Mouse (Mus musculus) hindbrain, embryonic 15.5 days (tissue): ENCODE results near the gene Alg14. TPM values are rescaled to one million over a fixed set of nuclear protein-coding genes. Genes with fewer than 3 reads are reported as not detected.

Source experiments
- ATAC-seq: fragments of 200-750 bp; cut with Nextera tagmentation; 2 replicates; pipeline ENCODE4 v1.8.0; 2017; ENCODE audit warnings: low read depth, moderate number of reproducible peaks, moderate TSS enrichment; ENCODE audit not compliant: low FRiP score
- H3K27ac ChIP-seq: fragments of 300-500 bp; sonication (generic); replicated peaks from 2 replicates; pipeline ENCODE4 v1.5.1; 2015; ENCODE audit warnings: mild to moderate bottlenecking, inconsistent platforms
- H3K27me3 ChIP-seq: fragments of 300-500 bp; sonication (generic); 2 replicates; pipeline ENCODE4 v1.6.1; 2015; ENCODE audit warnings: control low read depth, inconsistent platforms
- H3K36me3 ChIP-seq: fragments of 300-500 bp; sonication (generic); 2 replicates; pipeline ENCODE4 v1.6.1; 2015; ENCODE audit warnings: control low read depth, inconsistent platforms
- H3K4me1 ChIP-seq: fragments of 300-500 bp; sonication (generic); replicated peaks from 2 replicates; pipeline ENCODE4 v1.6.1; 2015; ENCODE audit warnings: control low read depth, inconsistent platforms
- H3K4me2 ChIP-seq: fragments of 300-500 bp; sonication (generic); 2 replicates; pipeline ENCODE4 v1.6.1; 2015; ENCODE audit warnings: moderate library complexity, mild to moderate bottlenecking, inconsistent platforms
- H3K4me3 ChIP-seq: fragments of 300-500 bp; sonication (generic); 2 replicates; pipeline ENCODE4 v1.5.1; 2015; ENCODE audit warnings: mild to moderate bottlenecking, inconsistent platforms
- H3K9ac ChIP-seq: fragments of 300-500 bp; sonication (generic); 2 replicates; pipeline ENCODE4 v1.6.1; 2015; ENCODE audit warnings: inconsistent platforms
- H3K9me3 ChIP-seq: fragments of 300-500 bp; sonication (generic); 2 replicates; pipeline ENCODE4 v1.6.1; 2016; ENCODE audit warnings: control low read depth, inconsistent platforms
- WGBS: fragments of 180-500 bp; shearing (Covaris S2); methylation state at CpG from one replicate; pipeline ENCODE4 v1.1.7; 2015; 5-methylcytosine and 5-hydroxymethylcytosine counted together
- polyA plus RNA-seq: library from polyadenylated mRNA; unstranded; fragments of >200 nt; fragmentation: Nextera tagmentation; extraction: Ambion mirVana; gene quantifications from 2 replicates; pipeline ENCODE4 v1.2.1, GENCODE M21; 2015

Gene Alg14
- polyA plus RNA-seq, 1 experiment from 2014 or later, result 34.6 TPM

DNA sequence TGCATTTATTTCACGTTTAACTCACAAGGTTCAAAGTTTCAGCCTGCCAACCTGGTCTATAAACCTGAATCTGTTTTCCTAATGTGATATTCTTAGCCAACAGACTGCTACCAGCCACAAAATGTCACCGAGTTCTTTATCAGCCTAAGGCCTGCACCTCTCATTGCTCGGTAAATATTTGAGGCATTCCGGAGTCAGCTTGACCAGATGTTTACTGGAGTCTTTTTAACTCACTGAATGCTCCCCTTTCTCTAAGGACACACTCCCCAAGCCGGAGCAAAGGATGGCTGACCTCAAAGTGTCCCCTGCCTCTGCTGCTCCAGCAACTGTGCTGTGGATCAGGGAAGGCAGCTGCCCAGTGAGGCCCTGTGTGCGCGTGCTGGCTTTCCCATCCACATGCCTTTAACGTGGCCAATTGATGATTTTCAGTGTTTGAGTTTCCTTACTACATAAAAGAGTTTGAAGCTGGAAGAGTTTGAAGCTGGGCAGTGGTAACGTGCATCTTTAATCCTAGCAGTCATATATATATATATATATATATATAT lies 82.4 kb downstream of the Alg14 start:
- 73% methylated on average over 9 of the region's 9 CpGs for WGBS
- H3K4me1 ChIP-seq, result no peaks in the 10 kb centered on the region
- H3K27ac ChIP-seq, result no peak overlapping the region
- no peaks in the 10 kb centered on the region for H3K9me3 ChIP-seq
- no peak overlapping the region for H3K4me2 ChIP-seq
- no peak overlapping the region for H3K9ac ChIP-seq
- no peak overlapping the region for H3K4me3 ChIP-seq
- no peaks in the 10 kb centered on the region for H3K27me3 ChIP-seq
- no peak for ATAC-seq
- H3K36me3 ChIP-seq, result no peaks in the 10 kb centered on the region

DNA sequence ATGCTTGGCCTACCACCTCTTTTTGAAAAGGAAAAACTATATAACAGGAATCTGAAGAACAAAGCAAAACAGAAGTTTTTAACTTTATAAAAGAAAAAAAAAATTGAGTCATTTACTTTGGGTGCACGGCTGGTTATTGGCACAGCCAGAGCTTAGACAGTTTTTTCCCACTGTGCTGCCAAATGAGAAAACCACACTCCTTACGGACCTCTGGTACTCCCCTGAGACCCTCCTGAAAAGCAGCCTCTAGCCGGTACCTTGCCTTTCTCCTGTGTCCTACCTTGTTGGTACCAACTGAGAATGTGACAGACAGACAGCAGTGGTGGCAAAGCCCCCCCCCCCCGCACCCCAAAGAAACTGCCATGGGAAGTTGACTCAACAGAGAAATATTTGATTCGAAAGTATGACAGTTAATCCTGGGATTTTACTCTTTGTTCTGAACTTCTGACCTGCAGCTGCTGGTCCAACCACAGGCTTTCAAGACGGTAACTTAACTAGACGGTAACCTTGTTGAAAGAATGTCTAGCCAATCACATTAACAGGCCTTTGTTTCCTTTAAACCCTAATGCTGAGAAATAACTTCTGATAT lies 84.1 kb downstream of the Alg14 start:
- no peak overlapping the region for H3K9ac ChIP-seq
- H3K27ac ChIP-seq, result no peak overlapping the region
- H3K36me3 ChIP-seq, result no peaks in the 10 kb centered on the region
- no peak overlapping the region for H3K4me3 ChIP-seq
- WGBS, result 74% methylated on average over 7 of the region's 7 CpGs
- H3K9me3 ChIP-seq, result no peaks in the 10 kb centered on the region
- H3K4me2 ChIP-seq, result no peak overlapping the region
- no peaks in the 10 kb centered on the region for H3K4me1 ChIP-seq
- no peak for ATAC-seq
- H3K27me3 ChIP-seq, result no peaks in the 10 kb centered on the region

DNA sequence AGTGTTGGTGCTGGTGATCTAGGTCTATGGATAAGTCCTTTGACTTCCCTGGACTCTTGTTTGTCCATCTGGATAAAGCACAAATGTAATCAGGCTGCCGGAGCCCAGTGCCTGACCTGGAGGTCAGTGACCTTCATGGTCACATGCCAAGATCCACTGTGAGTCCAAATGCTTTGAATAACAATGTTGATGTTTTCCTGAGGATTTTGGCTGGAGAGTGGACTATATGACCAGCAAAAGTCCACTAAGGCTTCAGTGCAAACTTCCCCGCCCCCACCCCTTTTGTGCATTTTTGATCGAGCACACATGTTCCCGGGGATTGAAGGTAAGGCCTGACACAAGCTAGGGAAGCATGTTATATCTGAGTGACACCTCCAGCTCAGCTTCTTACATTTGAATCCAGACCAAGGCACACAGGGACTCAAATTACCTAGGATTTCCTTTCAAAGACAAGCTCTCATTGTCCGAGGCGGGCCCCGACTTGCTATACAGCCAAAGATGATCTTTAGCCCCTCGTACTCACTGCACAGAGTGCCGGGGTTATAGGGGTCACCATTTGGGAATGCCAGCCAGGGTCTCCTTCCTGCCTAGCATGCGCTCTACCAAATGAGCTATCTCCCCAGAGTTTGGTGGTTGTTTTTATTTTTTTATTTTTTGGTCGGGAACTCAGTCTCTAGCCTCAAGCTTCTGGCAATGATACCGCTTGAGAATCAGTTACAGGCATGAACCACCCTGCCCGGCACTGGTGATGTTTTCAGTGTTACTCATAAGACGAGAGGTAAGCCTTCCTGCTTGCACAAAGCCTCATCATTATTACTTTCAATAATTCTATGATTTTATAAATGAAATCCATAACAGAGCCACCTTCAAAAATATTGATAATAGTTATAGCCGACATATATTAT lies 87.4 kb downstream of the Alg14 start:
- WGBS, result 52% methylated on average over 15 of the region's 15 CpGs
- Histone ChIP-seq H3K4me2 (no peak overlapping the region), H3K4me3 (no peak overlapping the region), H3K27me3 (no peaks in the 10 kb centered on the region), H3K4me1 (no peaks in the 10 kb centered on the region), H3K9ac (no peak overlapping the region), H3K9me3 (no peaks in the 10 kb centered on the region), H3K36me3 (no peaks in the 10 kb centered on the region), H3K27ac (no peak overlapping the region)
- no peak for ATAC-seq

DNA sequence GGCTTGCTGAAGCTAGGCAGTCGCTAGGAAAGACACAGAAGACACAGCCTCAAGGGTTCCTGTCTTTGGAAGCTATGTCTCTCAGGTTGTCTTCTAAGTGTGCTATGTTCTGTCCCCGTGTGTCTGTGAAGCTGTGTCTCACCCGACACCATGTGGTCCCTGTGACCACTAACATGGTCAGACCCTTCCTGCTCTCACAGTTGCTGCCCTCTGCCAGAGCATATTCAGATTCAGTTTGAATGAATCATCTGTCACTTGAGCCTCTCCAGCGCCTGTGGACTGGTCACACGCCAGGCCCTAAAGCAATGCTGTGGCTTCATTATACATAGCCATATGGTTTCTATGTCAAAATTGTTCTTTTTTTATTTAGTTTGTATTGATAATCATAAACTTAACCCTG lies 88.1 kb downstream of the Alg14 start:
- Histone ChIP-seq H3K4me3 (no peak overlapping the region), H3K9ac (no peak overlapping the region), H3K4me1 (no peaks in the 10 kb centered on the region), H3K27me3 (no peaks in the 10 kb centered on the region), H3K36me3 (no peaks in the 10 kb centered on the region), H3K9me3 (no peaks in the 10 kb centered on the region), H3K4me2 (no peak overlapping the region), H3K27ac (no peak overlapping the region)
- ATAC-seq, result no peak
- WGBS, result 77% methylated on average over 5 of the region's 5 CpGs

DNA sequence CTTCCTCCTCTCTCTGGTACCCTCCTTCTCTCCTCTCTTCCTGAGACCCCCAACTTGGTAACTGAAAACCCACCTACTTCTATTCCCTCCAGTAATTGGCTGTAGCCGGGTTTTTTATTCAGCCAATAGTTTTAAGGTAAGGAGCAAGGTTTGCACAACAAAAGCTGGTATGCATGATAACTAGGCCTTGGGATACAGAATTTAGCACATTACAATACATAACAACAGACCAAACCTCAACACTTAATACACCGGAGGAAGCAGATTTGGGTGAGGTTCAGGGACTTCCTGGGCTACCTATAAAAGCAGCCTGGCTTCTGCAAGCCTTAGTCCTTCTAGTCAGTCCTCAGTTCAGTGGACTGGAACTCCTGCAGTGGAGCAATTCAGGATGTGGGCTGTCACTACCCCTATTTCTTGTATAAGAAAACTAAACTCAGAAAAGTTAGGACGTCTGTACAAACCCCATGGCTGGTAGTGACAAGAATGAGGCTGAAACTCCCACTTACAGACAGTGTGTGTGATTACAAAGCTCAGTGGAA lies 96.0 kb downstream of the Alg14 start:
- H3K9me3 ChIP-seq, result no peaks in the 10 kb centered on the region
- no peak overlapping the region for H3K27ac ChIP-seq
- H3K27me3 ChIP-seq, result no peaks in the 10 kb centered on the region
- H3K36me3 ChIP-seq, result no peaks in the 10 kb centered on the region
- no peak overlapping the region for H3K9ac ChIP-seq
- H3K4me2 ChIP-seq, result no peak overlapping the region
- peaks cover 19% of the 10 kb centered on the region for H3K4me1 ChIP-seq
- no peak overlapping the region for H3K4me3 ChIP-seq
- WGBS, result 75% methylated on average over 3 of the region's 3 CpGs
- ATAC-seq, result no peak

DNA sequence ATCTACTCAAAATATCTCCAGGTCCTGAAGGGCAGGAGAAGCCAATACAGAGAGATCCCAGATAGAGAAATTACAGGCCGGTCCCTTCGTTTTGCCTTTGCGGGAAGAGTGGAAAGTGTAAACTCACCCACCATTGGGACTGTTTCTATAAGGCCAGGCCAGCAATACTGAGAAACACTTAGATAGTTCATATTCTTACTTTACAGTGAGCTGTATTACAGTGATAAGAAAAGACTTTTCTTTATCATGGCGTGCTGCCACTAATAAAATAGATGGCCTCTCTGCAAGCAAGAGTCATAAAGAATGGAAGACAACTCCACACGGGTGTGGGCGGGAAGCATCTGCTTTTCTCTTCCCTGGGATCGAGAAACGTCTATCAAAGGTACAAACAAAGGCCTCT lies 97.8 kb downstream of the Alg14 start:
- Histone ChIP-seq H3K9ac (no peak overlapping the region), H3K4me2 (no peak overlapping the region), H3K9me3 (no peaks in the 10 kb centered on the region), H3K4me3 (no peak overlapping the region), H3K27me3 (no peaks in the 10 kb centered on the region), H3K27ac (0 out of 2 replicates have a peak overlapping the region, but pooled peaks have one; percentile 45), H3K4me1 (peaks cover 19% of the 10 kb centered on the region), H3K36me3 (no peaks in the 10 kb centered on the region)
- WGBS, result 57% methylated on average over 8 of the region's 8 CpGs
- ATAC-seq, result no peak

DNA sequence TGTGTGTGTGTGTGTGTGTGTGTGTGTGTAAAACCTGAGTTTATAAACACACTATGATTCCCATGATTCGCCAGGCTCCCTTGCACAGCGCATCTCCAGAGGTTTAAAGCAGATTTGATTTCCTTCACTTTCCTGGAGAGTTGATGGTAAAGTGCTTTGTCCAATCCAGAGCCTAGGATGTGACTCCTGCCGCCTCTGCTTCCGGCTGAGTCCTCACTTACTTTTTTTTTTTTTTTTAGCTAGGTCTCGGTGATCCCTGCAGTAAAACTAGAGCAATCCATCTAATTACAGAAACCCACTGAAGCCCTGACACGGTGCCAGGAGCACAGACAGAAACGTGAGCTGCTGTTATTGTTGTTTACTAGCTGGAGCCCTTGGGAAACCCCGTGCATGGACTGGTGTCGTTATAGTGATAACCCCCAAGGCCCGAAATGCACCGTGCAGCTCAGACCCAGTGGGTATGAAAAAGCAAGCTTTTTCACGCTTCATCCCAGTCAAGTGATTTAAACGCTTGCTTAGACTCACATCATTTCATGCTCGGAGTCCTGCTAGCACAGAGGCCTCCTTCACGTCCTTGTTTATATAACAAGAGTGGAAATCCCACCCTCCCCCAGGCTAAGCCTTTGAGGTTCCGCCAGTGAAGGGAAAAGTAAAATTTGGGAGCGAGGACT lies 98.4 kb downstream of the Alg14 start:
- no peak overlapping the region for H3K9ac ChIP-seq
- peak; percentile 77 for ATAC-seq

DNA sequence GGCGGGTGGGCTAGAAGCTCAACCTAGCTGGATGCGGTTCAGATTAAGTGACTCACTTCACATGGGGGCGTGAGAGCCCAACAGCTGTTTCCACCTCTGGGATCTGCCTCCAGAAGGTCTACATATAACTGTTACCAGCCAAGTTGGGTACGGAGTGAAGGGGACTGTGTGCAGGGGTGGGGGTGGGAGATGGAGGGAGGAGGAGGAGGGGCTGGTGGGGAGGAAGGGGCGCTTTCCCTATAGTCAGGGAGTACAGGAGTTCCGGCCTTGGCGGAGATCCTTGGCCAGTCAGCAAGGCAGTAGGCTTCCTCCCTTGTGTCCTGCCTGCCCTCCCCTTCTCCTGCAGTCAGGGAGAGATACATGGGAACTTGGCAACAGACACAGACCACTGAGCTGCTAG lies 99.2 kb downstream of the Alg14 start:
- H3K27me3 ChIP-seq, result no peaks in the 10 kb centered on the region
- H3K4me1 ChIP-seq, result peaks cover 19% of the 10 kb centered on the region
- no peak overlapping the region for H3K27ac ChIP-seq
- H3K4me2 ChIP-seq, result peak overlapping the region; percentile 41
- ATAC-seq, result peak; percentile 71
- no peaks in the 10 kb centered on the region for H3K36me3 ChIP-seq
- no peak overlapping the region for H3K4me3 ChIP-seq
- no peak overlapping the region for H3K9ac ChIP-seq
- no peaks in the 10 kb centered on the region for H3K9me3 ChIP-seq
- 20% methylated on average over 7 of the region's 7 CpGs for WGBS

More for the DNA sequence above, 98.4 kb downstream of the Alg14 start:
- Histone ChIP-seq H3K36me3 (no peaks in the 10 kb centered on the region), H3K4me2 (peak overlapping the region; percentile 41), H3K4me1 (peaks cover 19% of the 10 kb centered on the region), H3K4me3 (peak overlapping the region; percentile 1; the same call in 1 of the 2 replicates), H3K27ac (peak overlapping the region; percentile 38), H3K27me3 (no peaks in the 10 kb centered on the region), H3K9me3 (no peaks in the 10 kb centered on the region)
- 13% methylated on average over 17 of the region's 17 CpGs for WGBS

DNA sequence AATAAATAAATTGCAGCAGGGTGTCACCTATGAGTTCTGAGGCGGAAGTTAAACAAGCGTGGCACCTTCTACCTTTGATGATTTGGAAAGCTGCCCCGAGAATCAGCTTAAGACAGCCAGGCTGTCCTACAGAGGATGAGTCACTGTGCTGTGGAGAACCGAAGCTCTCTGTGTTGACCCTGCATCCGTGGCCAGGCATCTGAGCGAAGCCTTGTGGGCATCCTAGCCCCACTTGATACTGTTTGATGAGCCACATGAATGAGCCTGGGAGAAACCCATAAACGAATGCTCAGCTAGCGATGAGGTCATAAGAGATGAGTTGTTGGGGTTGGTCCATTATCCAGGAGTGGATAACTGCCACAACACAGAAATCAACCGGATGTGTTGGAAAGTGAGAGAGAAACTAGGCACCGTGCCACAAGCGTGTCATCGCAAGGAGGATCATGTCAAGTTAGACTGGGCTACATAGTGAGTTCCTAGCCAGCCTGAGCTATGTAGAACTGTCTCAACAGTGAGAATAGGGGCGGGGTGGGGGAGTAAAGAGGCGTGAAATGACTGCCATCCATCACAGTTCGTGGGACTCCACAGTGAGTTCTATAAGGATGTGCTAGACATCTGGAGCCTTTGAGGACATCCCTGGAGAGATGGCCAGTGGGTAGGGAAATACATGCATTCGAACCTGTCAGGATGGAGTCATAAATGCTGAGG lies 104.2 kb downstream of the Alg14 start:
- no peaks in the 10 kb centered on the region for H3K9me3 ChIP-seq

DNA sequence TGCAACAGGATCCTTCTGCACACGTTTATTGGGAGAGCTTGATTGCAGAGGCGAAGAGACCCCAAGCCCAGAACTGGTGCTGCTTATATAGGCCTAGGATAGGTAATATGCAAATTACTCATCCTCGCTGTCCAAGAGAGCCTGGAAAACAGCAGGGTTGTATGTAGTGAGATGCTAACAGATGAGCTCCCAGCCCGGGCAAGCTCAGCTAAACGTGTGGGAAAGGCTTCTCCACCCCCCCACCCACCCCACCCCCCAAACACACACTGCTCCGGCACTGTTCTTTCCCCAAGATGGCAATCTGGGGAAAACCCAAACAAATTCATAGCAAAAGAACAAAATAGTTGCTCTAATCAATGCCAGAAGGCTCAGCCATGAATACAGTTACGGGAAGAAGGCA lies 105.0 kb downstream of the Alg14 start:
- no peak for ATAC-seq
- no peak overlapping the region for H3K4me3 ChIP-seq
- H3K4me1 ChIP-seq, result no peaks in the 10 kb centered on the region
- no peaks in the 10 kb centered on the region for H3K36me3 ChIP-seq
- no peak overlapping the region for H3K9ac ChIP-seq
- 76% methylated on average over 7 of the region's 7 CpGs for WGBS
- no peaks in the 10 kb centered on the region for H3K27me3 ChIP-seq
- H3K4me2 ChIP-seq, result no peak overlapping the region
- H3K9me3 ChIP-seq, result no peaks in the 10 kb centered on the region
- H3K27ac ChIP-seq, result no peak overlapping the region

More for the DNA sequence above, 104.2 kb downstream of the Alg14 start:
- Histone ChIP-seq H3K4me2 (no peak overlapping the region), H3K4me1 (peaks cover 4% of the 10 kb centered on the region), H3K27ac (no peak overlapping the region), H3K9ac (no peak overlapping the region), H3K27me3 (no peaks in the 10 kb centered on the region), H3K4me3 (no peak overlapping the region), H3K36me3 (no peaks in the 10 kb centered on the region)
- WGBS, result 71% methylated on average over 16 of the region's 16 CpGs
- ATAC-seq, result no peak

DNA sequence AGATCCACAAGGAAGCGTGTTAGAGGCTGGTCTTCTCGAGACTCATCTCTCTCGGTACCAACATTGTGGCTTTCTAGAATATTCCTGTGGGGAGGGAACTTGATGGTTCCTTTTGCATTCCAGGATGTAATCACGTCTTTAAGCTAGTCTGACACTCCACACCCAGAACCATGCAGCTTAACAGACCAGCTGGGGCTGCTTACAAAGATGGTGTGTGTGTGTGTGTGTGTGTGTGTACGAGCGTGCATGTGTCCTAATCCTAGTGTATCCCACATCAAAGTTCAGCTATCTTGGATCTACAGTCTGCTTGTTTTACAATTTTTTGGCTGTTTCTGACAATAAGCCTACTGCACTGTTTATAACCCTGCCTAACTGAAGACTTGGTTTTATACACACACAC lies 105.4 kb downstream of the Alg14 start:
- 85% methylated on average over 6 of the region's 6 CpGs for WGBS
- no peaks in the 10 kb centered on the region for H3K36me3 ChIP-seq
- H3K4me1 ChIP-seq, result no peaks in the 10 kb centered on the region
- H3K9me3 ChIP-seq, result no peaks in the 10 kb centered on the region
- H3K9ac ChIP-seq, result no peak overlapping the region
- H3K4me3 ChIP-seq, result no peak overlapping the region
- no peaks in the 10 kb centered on the region for H3K27me3 ChIP-seq
- H3K4me2 ChIP-seq, result no peak overlapping the region
- no peak for ATAC-seq
- H3K27ac ChIP-seq, result no peak overlapping the region
